Mouse (Mus musculus) heart, embryonic 10.5 days (tissue): ENCODE measurements around the gene Rnf144b. TPM values are rescaled to one million over a fixed set of nuclear protein-coding genes. Genes with fewer than 3 reads are reported as not detected.

Source experiments
- DNase-seq: peaks from one replicate; pipeline ENCODE4 v3.0.0-alpha.2; 2017; ENCODE audit warnings: low spot score
- H3K27ac ChIP-seq: fragments of 300-500 bp; sonication (generic); 2 replicates; pipeline ENCODE4 v1.5.1; 2016; ENCODE audit warnings: mild to moderate bottlenecking
- H3K27me3 ChIP-seq: fragments of 300-500 bp; sonication (generic); 2 replicates; pipeline ENCODE4 v1.6.1; 2016; ENCODE audit warnings: mild to moderate bottlenecking; ENCODE audit not compliant: poor library complexity, insufficient read depth, severe bottlenecking
- H3K36me3 ChIP-seq: fragments of 300-500 bp; sonication (generic); 2 replicates; pipeline ENCODE4 v1.6.1; 2016; ENCODE audit warnings: mild to moderate bottlenecking, moderate library complexity
- H3K4me1 ChIP-seq: fragments of 300-500 bp; sonication (generic); 2 replicates; pipeline ENCODE4 v1.6.1; 2016; ENCODE audit warnings: mild to moderate bottlenecking
- H3K4me3 ChIP-seq: fragments of 300-500 bp; sonication (generic); 2 replicates; pipeline ENCODE4 v1.5.1; 2016; ENCODE audit warnings: mild to moderate bottlenecking, moderate library complexity
- H3K9me3 ChIP-seq: fragments of 300-500 bp; sonication (generic); 2 replicates; pipeline ENCODE4 v1.6.1; 2016; ENCODE audit warnings: mild to moderate bottlenecking, moderate library complexity
- WGBS: fragments of 180-500 bp; shearing (Covaris S2); methylation state at CpG from one replicate; pipeline ENCODE4 v1.1.7; 2016; 5-methylcytosine and 5-hydroxymethylcytosine counted together
- polyA plus RNA-seq: library from polyadenylated mRNA; unstranded; fragments of >200 nt; fragmentation: Nextera tagmentation; extraction: Ambion mirVana; gene quantifications from 2 replicates; pipeline ENCODE4 v1.2.1, GENCODE M21; 2016

Gene Rnf144b
- polyA plus RNA-seq, 1 experiment from 2014 or later: 0.98 TPM

GRCm38 (mm10) chr13:47214895-47215294 is 92.4 kb downstream of the Rnf144b start:
- WGBS: 64% methylated on average over 5 of the region's 5 CpGs
- no peak for DNase-seq

GRCm38 (mm10) chr13:47215815-47216585 is 93.5 kb downstream of the Rnf144b start:
- Histone ChIP-seq H3K4me1 (peaks cover 11% of the 10 kb centered on the region), H3K9me3 (no peaks in the 10 kb centered on the region), H3K27me3 (no peaks in the 10 kb centered on the region), H3K36me3 (no peaks in the 10 kb centered on the region), H3K4me3 (no peak overlapping the region), H3K27ac (no peak overlapping the region)
- no peak for DNase-seq
- WGBS: 78% methylated on average over 20 of the region's 20 CpGs

More at GRCm38 (mm10) chr13:47214895-47215294, 92.4 kb downstream of the Rnf144b start:
- Histone ChIP-seq H3K4me1 (peaks cover 11% of the 10 kb centered on the region), H3K36me3 (no peaks in the 10 kb centered on the region), H3K9me3 (no peaks in the 10 kb centered on the region), H3K27me3 (no peaks in the 10 kb centered on the region), H3K27ac (no peak overlapping the region), H3K4me3 (no peak overlapping the region)

- no peaks in the 10 kb centered on the region for H3K36me3 ChIP-seq
- H3K27me3 ChIP-seq: no peaks in the 10 kb centered on the region
- no peak for DNase-seq
- no peak overlapping the region for H3K4me3 ChIP-seq
- no peaks in the 10 kb centered on the region for H3K9me3 ChIP-seq
- WGBS: 74% methylated on average over 5 of the region's 5 CpGs
- H3K4me1 ChIP-seq: peaks cover 7% of the 10 kb centered on the region
- no peak overlapping the region for H3K27ac ChIP-seq
Measured at GRCm38 (mm10) chr13:47217107-47217571, 94.7 kb downstream of the Rnf144b start.

- Histone ChIP-seq H3K4me1 (peaks cover 7% of the 10 kb centered on the region), H3K4me3 (no peak overlapping the region), H3K9me3 (no peaks in the 10 kb centered on the region), H3K36me3 (no peaks in the 10 kb centered on the region), H3K27me3 (no peaks in the 10 kb centered on the region), H3K27ac (no peak overlapping the region)
- WGBS: 59% methylated on average over 6 of the region's 6 CpGs
- DNase-seq: no peak
Measured at GRCm38 (mm10) chr13:47218351-47218750, 95.9 kb downstream of the Rnf144b start.

GRCm38 (mm10) chr13:47220426-47220825 is 98.0 kb downstream of the Rnf144b start:
- no peak for DNase-seq
- WGBS: 82% methylated on average over 10 of the region's 10 CpGs

GRCm38 (mm10) chr13:47223576-47224538 is 101.4 kb downstream of the Rnf144b start:
- WGBS: 75% methylated on average over 18 of the region's 18 CpGs
- no peaks in the 10 kb centered on the region for H3K36me3 ChIP-seq
- no peaks in the 10 kb centered on the region for H3K9me3 ChIP-seq
- peaks cover 21% of the 10 kb centered on the region for H3K4me1 ChIP-seq
- H3K27ac ChIP-seq: peak overlapping the region; percentile 65
- DNase-seq: no peak
- H3K4me3 ChIP-seq: no peak overlapping the region
- no peaks in the 10 kb centered on the region for H3K27me3 ChIP-seq

More at GRCm38 (mm10) chr13:47220426-47220825, 98.0 kb downstream of the Rnf144b start:
- Histone ChIP-seq H3K27ac (no peak overlapping the region), H3K4me3 (no peak overlapping the region), H3K36me3 (no peaks in the 10 kb centered on the region), H3K4me1 (peaks cover 25% of the 10 kb centered on the region), H3K27me3 (no peaks in the 10 kb centered on the region), H3K9me3 (no peaks in the 10 kb centered on the region)

GRCm38 (mm10) chr13:47224648-47225323 is 102.3 kb downstream of the Rnf144b start:
- Histone ChIP-seq H3K4me3 (no peak overlapping the region), H3K9me3 (no peaks in the 10 kb centered on the region), H3K27me3 (no peaks in the 10 kb centered on the region), H3K4me1 (peaks cover 21% of the 10 kb centered on the region), H3K27ac (peak overlapping the region; percentile 65), H3K36me3 (no peaks in the 10 kb centered on the region)
- no peak for DNase-seq
- WGBS: 32% methylated on average over 14 of the region's 14 CpGs

- 86% methylated on average over 3 of the region's 3 CpGs for WGBS
Measured at GRCm38 (mm10) chr13:47225324-47225697, 102.9 kb downstream of the Rnf144b start.

GRCm38 (mm10) chr13:47225802-47226201 is 103.3 kb downstream of the Rnf144b start:
- no peaks in the 10 kb centered on the region for H3K36me3 ChIP-seq
- WGBS: 80% methylated on average over 9 of the region's 9 CpGs
- H3K4me1 ChIP-seq: peaks cover 21% of the 10 kb centered on the region
- no peak for DNase-seq
- no peaks in the 10 kb centered on the region for H3K9me3 ChIP-seq
- H3K27me3 ChIP-seq: no peaks in the 10 kb centered on the region
- H3K27ac ChIP-seq: no peak overlapping the region
- no peak overlapping the region for H3K4me3 ChIP-seq

More at GRCm38 (mm10) chr13:47225324-47225697, 102.9 kb downstream of the Rnf144b start:
- peaks cover 21% of the 10 kb centered on the region for H3K4me1 ChIP-seq
- H3K9me3 ChIP-seq: no peaks in the 10 kb centered on the region
- no peaks in the 10 kb centered on the region for H3K36me3 ChIP-seq
- H3K27me3 ChIP-seq: no peaks in the 10 kb centered on the region
- no peak overlapping the region for H3K27ac ChIP-seq
- no peak for DNase-seq
- H3K4me3 ChIP-seq: no peak overlapping the region

- DNase-seq: no peak
- Histone ChIP-seq H3K9me3 (no peaks in the 10 kb centered on the region), H3K4me3 (no peak overlapping the region), H3K4me1 (peaks cover 21% of the 10 kb centered on the region), H3K27me3 (no peaks in the 10 kb centered on the region), H3K27ac (no peak overlapping the region), H3K36me3 (no peaks in the 10 kb centered on the region)
- WGBS: 85% methylated on average over 5 of the region's 5 CpGs
Measured at GRCm38 (mm10) chr13:47226521-47226920, 104.1 kb downstream of the Rnf144b start.

GRCm38 (mm10) chr13:47228201-47228600 is 105.7 kb downstream of the Rnf144b start:
- no peak overlapping the region for H3K4me3 ChIP-seq
- no peak for DNase-seq
- no peaks in the 10 kb centered on the region for H3K27me3 ChIP-seq
- no peaks in the 10 kb centered on the region for H3K9me3 ChIP-seq
- H3K27ac ChIP-seq: no peak overlapping the region
- H3K36me3 ChIP-seq: no peaks in the 10 kb centered on the region
- H3K4me1 ChIP-seq: peaks cover 21% of the 10 kb centered on the region
- 87% methylated on average over 8 of the region's 8 CpGs for WGBS

- DNase-seq: no peak
- Histone ChIP-seq H3K4me3 (no peak overlapping the region), H3K27ac (no peak overlapping the region), H3K27me3 (no peaks in the 10 kb centered on the region), H3K9me3 (no peaks in the 10 kb centered on the region), H3K4me1 (peaks cover 18% of the 10 kb centered on the region), H3K36me3 (no peaks in the 10 kb centered on the region)
- 67% methylated on average over 12 of the region's 12 CpGs for WGBS
Measured at GRCm38 (mm10) chr13:47228626-47229190, 106.3 kb downstream of the Rnf144b start.
